Mouse (Mus musculus) c-Kit-positive CD71-positive TER-119-negative erythroid progenitor cells, embryonic 14.5 days (primary cell): ENCODE results near the gene Slamf8.

Source experiments
- DNase-seq: peaks from one replicate; pipeline ENCODE4 v3.0.0-alpha.2; 2013; ENCODE audit warnings: low read depth

Slamf8 gene

GRCm38 (mm10) chr1:172593956-172594355 is 3.6 kb upstream of the Slamf8 start:
- DNase-seq = no peak

- no peak for DNase-seq
These were observed 3.0 kb upstream of the Slamf8 start for GRCm38 (mm10) chr1:172593321-172593720.

- no peak for DNase-seq
These were observed 4.5 kb downstream of the Slamf8 start for GRCm38 (mm10) chr1:172585612-172586567.

- DNase-seq = no peak
These were observed 5.3 kb downstream of the Slamf8 start for GRCm38 (mm10) chr1:172585026-172585425.

- DNase-seq = no peak
These were observed 6.1 kb downstream of the Slamf8 start for GRCm38 (mm10) chr1:172584271-172584670.

- DNase-seq = no peak
These were observed 7.9 kb downstream of the Slamf8 start for GRCm38 (mm10) chr1:172582436-172582835.

GRCm38 (mm10) chr1:172580116-172580515 is 10.3 kb downstream of the Slamf8 start:
- DNase-seq = no peak

- no peak for DNase-seq
These were observed 22.6 kb downstream of the Slamf8 start for GRCm38 (mm10) chr1:172567758-172568157.

- no peak for DNase-seq
These were observed 24.2 kb downstream of the Slamf8 start for GRCm38 (mm10) chr1:172566131-172566530.

GRCm38 (mm10) chr1:172563465-172563828 is 26.9 kb downstream of the Slamf8 start:
- DNase-seq = no peak

GRCm38 (mm10) chr1:172562641-172563464 is 27.5 kb downstream of the Slamf8 start:
- no peak for DNase-seq

GRCm38 (mm10) chr1:172555638-172556037 is 34.7 kb downstream of the Slamf8 start, which contains the start of gene Vsig8:
Gene Vsig8, plus strand, starts transcription at chr1:172555938.
- DNase-seq = no peak

- DNase-seq = no peak
These were observed 37.7 kb downstream of the Slamf8 start for GRCm38 (mm10) chr1:172552623-172553022.

GRCm38 (mm10) chr1:172551009-172551408 is 39.4 kb downstream of the Slamf8 start:
- DNase-seq = no peak

GRCm38 (mm10) chr1:172550551-172550951 is 39.8 kb downstream of the Slamf8 start:
- no peak for DNase-seq

- DNase-seq = no peak
These were observed 40.7 kb downstream of the Slamf8 start for GRCm38 (mm10) chr1:172549717-172550116.

GRCm38 (mm10) chr1:172549314-172549713 is 41.1 kb downstream of the Slamf8 start:
- DNase-seq = no peak

GRCm38 (mm10) chr1:172548501-172548900 is 41.9 kb downstream of the Slamf8 start:
- no peak for DNase-seq

GRCm38 (mm10) chr1:172546062-172546461 is 44.3 kb downstream of the Slamf8 start:
- DNase-seq = no peak

- DNase-seq = no peak
These were observed 50.0 kb downstream of the Slamf8 start for GRCm38 (mm10) chr1:172540283-172540820.

- no peak for DNase-seq
These were observed 50.5 kb downstream of the Slamf8 start for GRCm38 (mm10) chr1:172539827-172540226.

- no peak for DNase-seq
These were observed 55.3 kb downstream of the Slamf8 start for GRCm38 (mm10) chr1:172535116-172535515.
